Mouse (Mus musculus) thymus, adult 18-20 months (tissue): ENCODE measurements around the gene Ankrd44.
A peak's percentile ranks its signal among the peaks of the same experiment; 100 is the strongest.

Experiments
- DNase-seq, 2 experiments: peaks; one replicate each; pipeline ENCODE4 v3.0.0; 2022; ENCODE audit warnings: mixed read lengths in 2 of 2

Ankrd44 gene

DNA sequence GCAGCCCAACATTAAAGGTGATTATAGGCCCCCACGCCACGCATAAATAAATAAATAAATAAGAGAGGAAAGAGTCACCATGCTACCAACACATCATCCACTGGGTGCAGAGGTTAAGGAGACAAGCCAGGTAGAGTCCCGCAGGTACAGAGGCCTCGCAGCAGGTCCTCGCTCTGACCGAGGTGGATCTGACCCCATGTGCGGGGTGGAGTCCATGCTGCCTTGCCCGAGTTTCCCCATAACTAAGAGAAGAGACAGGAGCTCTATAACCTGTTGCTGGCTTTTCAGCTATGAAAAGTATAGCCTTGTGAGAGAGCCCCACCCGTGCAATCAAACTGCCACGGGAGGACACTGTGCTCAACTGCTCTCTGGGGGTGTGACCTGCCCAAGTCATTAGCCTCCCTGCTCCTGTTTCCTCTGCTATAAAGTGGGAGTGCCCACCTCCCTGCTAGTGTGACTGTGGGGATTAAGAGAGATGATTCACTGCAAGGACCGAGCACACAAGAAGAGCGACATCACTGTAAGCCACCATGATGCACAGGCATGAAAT lies 4.1 kb downstream of the Ankrd44 start:
- DNase-seq: no peak

DNA sequence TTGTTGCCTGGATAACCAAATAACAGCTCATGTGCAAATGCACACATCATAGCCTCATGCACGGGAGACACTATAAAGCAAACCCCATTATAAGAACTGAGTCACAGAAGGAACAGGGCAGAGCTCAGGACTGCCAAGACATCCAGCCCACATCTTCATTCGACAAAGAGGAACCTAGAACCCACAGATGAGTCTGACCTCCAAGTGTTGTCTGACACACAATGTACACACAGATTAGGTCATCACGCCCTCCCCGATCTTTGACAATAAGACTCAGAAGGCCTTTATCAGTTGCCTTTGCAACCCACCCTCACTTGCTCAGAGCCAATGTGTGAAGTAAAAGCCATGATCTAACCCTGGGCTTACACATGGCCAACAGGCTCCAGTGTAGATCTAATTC lies 6.1 kb downstream of the Ankrd44 start:
- no peak for DNase-seq

DNA sequence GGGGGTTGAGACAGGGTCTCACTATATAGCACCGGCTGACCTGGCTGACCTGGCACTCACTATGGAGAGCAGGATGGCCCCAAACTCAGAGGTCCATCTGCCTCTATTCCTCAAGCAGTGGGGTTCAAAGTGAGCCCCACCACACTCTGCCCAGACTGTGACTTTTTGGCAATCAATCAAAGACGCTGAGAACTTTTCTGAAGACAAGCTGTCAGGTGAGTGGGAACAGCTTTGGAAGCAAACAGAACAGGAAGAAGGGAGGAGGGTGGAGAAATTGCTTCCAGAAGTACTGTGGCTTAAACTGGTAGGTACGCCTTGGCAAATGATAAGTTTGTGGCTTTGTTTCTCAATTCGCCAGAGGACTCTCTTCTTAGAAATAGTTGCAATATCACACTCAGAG lies 9.7 kb downstream of the Ankrd44 start:
- no peak for DNase-seq

DNA sequence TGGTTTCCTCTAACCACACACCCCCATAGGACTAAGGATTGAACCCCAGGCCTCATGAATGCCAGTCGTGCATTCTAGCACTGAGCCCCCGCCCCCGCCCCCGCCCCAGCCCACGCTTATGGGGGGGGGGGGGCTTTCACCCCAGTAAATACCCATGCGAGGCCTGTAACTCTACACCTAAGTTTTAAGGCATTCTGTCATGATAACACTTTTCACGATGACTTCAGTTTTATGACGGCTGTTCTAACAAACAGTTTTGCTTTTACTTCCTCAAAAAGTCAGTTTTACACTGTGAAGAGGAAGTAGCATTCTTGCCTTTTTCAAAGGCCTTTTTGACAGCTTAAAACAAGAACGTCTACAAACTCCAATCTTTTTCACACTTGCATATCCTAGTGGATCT lies 11.8 kb downstream of the Ankrd44 start:
- DNase-seq: no peak

DNA sequence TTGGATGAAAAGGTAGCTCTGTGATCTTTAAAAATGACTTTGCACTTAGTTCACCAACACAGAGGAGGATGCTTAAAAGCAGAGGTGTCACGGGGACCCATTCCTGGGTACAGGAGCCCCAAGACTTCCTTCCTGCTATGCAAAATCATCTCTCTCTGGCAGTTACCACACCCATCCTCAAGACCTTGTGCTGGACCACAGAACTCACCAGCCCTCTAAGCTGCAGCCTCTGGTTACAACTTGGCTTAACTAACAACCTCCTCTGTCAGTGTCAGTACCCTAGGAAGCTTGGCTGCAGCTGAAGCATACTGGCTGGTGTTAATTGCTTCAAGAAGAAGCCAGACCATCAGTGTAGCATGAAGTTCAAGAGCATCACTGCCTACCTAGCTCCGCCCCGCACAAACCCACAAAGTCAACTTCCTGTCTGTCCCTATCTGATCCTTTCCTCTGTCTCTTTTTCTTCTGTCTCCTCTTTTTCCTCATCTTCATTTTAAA lies 12.8 kb downstream of the Ankrd44 start:
- DNase-seq: peak; percentile 57 to 80

DNA sequence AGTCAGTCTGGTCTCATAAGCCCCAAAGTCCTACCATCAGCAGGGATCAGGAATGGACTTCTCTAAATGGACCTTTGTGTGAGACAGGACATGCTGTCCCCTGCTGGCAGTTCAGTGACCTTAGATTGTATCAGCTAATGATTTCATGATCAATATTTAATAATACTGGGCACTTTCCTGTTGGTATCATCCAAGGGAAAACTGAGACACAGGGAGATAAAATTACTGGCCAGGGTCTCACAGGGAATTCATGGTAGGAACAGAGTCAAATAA lies 13.2 kb downstream of the Ankrd44 start:
- DNase-seq: no peak

DNA sequence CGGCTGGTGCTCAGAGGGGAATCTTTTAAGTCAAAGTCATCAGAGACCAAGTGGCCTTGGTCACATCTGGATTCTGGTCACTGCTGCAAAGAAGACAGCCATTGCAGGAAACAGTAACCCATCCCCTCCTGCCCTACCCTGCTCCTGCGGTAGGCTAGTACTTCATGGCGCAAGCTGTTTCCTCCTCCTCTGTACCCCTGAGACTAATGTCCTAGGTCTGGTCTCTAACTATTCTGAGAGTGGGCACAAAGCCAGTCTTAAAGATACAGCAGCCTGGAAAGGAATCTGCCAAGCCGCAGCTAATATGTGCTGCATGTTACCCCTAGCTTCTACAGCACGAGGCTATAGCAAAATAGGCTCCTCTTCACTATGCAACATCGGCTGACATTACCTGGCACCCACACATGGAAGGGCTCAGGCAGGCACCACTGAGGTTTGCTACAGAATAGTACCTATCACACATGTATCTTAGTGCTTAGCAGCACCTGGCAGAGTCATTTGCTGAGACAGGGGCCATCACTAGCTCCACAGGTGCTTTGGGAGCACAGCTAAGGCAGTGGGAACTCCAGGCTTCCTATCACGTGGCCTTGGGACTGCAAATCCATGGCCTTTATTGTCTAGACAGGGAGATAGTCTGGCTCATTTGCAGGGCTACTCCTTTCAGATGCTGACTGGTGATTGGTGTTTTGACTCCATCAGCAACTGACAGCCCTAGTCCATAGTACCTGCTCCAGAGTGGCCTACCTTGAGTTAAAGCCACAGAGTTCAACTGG lies 13.7 kb downstream of the Ankrd44 start:
- no peak for DNase-seq

DNA sequence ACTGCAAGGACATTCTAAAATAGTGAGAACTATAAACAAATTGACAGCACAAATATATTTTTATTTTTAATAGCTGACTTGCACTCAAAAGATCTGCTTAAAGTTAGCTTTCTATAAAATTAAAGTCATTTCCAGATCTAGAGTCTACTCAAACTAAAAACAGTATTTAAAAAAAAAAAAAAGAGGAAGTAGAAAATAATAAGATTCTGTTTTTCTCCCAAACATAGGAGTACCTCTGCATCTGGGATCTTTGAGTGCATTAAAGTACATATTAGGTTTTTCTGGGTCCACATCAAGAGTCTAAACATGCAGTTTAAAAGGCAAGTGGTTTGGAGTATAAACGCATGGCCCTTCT lies 15.0 kb downstream of the Ankrd44 start:
- DNase-seq: no peak

DNA sequence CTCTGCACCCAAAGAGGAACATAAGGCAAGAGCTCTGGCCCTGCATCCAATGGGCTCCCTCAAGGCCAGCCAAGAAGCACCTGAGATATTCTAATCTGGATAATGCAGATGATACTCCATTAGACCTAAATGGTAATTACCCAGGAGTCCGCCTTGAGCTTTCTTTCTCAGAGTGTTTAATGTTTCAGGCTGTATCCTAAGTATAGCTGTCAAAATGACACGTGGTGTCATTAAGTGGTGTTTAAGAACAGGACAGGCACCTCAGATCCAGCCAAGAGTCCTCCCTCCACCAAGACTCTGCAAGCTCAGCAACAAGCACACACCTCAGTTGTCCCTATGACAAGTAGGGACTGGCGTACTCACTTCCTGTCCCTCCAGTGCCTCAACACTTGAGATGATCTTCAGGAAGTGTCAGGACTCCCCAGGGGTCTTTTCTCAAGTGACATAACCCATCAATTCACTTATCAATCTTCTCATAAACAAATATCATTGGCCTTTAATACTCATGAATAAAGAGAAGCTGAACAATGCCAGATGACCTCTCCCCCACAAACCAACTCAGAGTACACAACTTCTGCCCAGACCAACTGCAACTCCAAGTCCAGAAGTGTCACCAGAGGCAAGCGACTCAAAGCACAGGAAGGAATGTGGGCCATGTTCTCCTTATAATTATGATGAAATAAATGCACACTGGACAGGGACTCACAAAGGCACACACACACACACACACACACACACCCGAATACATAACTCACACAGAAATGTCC lies 15.5 kb downstream of the Ankrd44 start:
- DNase-seq: no peak

DNA sequence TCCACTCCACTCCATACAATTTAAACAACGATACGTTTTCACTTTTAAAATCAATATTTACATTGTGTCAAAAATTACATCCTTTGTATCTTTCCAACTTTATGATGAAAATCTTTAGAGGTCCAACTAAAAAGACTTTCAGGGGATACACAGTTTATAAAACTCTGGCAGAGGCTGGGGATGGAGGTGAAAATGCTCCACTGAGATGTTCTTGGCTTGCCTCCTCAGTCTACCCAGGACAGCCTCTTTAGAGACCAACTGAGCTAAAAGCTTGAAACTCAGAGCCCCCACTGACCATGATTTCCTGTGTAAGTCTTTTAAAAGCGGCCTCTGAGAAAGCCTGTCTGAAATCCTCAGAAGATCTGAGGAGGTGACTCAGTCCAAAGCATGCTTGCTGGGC lies 17.4 kb downstream of the Ankrd44 start:
- no peak for DNase-seq

DNA sequence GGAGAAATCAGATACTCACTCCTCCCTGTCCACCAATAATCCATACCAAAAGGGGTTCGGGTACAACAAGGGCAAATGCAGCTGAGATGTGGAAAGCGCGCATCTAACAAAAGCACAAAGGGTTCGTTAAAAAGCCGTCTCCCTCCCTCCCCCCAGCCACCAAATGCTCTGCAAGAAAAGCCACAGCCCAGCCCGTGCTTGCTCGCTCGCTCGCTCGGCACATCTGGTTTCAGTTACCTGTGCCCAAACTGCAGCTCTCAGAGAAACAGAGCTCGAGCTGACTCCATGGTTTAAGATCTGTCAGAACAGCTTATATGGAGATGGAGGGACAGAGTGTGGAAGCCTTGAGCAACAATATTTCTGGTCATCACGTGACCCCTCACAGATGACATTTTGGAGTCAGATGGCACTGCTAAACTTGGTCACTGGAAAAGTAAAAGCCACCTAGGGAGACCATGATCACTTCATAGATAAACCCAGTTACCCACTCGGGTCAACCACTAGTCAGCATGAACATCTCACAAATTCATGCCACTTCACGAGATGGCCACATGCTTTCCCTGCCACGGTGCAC lies 19.0 kb downstream of the Ankrd44 start:
- DNase-seq: peak; percentile 66 to 69

DNA sequence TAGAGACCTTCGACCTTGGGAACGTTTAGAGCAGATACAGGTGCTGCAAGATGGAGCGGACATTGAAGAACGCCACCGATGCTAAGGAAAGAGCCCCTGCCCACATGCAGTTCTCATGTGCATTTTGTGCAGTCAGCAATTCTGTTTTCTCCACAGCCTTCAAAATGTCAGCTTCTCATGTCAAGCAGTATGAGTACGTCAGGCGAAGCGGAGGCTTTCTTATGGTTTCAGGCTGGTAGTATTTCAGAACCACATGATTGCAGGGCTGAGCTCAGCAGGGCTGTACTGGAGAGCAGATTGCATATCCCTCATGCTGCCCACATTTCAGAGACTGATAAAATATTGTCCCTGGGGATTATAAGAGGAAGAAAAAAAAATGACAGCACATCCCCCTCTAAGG lies 19.9 kb downstream of the Ankrd44 start:
- no peak for DNase-seq

DNA sequence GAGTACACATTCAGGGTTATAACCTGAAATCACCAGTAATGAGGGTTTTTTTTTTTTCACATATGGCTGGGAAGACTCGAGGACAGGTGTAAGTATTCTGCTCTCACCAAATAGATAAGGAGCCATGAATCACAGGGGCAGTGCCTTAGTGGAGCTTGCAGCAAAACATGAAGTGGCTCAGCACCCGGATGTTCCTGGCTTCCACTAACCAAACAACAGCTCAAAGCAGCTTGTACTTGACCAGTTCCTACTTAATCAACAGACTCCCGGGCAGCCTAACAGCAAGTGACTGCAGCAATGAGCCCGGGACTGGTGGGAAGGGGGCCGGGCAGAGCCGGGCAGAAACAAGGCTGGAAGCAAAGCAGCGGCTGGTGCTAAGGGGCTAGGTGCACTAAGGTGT lies 20.6 kb downstream of the Ankrd44 start:
- DNase-seq: no peak

DNA sequence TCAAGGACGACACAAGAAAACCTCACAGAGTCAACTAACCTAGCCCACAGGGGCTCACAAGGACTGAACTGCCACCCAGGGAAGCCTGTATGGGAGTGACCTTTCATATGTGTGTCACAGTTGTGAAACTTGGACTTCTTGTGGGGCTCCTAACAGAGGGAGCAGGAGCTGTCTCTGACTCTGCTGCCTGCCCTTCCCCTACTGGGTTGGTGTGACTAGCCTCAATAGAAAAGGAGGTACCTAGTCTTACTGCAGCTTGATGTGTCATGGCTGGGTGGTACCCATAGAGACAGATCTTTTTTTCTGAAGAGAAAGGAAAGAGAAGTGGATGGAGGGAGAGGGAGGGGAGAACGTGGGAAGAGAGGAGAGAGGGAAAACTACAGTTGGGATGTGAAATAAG lies 22.0 kb downstream of the Ankrd44 start:
- no peak for DNase-seq

DNA sequence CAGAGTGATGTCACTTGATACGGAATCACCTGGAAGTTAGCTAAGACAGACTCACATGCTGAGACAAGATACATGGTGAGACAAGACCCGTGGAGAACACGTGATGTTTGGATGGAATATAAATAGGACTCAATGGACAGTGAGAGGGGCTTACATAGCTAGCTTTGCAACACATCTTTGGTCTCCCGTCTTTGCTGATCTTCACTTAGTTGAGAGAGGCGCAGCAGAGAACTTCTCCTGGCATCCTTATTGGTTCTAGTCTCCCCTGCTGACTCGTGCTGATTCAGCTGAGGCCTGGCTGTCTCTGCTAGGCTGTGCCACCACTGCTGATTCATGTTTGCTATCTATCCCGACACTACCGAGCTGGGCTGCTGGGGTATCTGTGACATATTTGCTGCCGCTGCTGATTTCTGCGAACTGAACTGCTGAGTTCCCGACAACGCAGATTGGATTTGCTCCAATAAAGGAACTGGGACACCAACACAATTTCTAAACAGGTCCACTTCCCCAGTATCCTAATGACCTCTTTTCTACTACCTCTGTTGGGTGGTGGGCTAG lies 23.4 kb downstream of the Ankrd44 start:
- no peak for DNase-seq

DNA sequence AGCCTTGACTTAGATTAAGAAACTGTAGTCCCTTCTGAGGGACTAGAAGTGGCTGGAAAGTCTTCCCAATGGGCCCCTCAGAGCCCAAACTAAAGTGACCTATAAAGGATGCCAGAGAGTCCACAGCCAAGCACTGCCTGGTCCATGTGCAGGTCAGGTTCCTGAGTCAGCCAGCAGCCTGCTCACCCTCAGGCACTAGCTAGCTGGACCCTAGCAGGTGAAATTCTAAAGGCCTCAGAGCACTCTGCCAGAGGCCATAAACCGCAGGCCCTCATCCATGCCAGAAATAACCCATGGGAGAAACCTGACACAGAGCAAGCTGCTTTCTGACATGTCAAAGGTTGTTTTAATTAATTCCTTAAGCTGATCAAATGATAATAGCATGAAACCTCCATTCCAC lies 25.1 kb downstream of the Ankrd44 start:
- DNase-seq: no peak

DNA sequence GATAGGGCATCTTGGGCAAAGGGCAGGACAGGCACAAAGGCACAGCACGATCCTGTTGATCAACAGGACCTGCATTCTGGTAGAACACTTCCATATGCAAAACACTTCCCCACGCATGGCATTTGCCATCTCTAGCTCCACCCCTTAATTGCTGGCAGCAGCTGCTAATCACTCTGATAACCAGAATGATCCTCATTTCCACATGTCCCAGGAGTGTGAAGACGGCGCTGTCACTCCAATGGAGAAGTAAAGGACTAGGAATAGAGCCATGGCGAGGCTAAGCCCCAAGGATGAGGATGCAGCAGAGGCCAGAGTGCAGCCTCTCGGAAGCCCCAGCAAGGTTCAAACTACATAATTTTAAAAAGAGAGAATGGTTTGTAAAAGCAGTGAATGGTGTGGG lies 26.9 kb downstream of the Ankrd44 start:
- no peak for DNase-seq

DNA sequence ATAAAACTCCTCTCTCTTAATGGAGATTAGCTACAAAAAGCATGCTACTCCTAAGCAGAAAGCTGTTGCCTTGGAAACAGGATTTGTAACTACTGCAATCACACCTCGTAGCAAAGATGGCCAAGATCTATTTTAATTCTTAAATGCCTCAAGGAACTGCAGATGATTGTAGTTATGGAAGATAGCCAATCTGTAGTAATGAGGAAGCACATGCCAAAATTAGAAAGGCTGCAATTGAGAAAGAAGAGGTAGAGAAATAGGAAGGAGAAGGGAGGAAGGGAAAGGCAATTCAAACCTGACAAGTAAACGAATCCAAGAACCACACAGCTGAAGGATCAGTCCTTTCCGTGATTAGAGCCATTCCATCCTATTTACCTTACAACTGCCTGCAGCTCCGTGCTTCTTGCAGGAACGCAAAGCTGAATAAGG lies 27.5 kb downstream of the Ankrd44 start:
- DNase-seq: no peak

DNA sequence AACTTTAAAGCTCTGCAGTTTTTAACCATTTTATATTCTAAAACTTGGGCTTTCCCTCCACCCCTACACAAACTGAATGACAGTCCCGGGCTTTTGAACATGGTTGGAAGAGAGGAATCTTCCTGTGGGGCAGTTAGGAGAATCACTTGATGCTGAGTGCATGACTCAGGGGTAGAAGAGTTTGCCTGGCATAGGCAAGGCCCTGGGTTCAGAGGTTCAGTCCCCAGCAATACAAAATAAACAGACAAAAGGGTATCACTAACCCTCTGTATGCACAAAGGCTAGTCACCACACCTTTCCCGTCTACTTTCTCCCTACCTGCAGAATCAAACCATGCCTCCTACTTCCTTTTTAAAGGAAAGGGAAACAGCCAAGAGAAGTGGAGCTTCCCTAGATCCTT lies 28.5 kb downstream of the Ankrd44 start:
- no peak for DNase-seq

DNA sequence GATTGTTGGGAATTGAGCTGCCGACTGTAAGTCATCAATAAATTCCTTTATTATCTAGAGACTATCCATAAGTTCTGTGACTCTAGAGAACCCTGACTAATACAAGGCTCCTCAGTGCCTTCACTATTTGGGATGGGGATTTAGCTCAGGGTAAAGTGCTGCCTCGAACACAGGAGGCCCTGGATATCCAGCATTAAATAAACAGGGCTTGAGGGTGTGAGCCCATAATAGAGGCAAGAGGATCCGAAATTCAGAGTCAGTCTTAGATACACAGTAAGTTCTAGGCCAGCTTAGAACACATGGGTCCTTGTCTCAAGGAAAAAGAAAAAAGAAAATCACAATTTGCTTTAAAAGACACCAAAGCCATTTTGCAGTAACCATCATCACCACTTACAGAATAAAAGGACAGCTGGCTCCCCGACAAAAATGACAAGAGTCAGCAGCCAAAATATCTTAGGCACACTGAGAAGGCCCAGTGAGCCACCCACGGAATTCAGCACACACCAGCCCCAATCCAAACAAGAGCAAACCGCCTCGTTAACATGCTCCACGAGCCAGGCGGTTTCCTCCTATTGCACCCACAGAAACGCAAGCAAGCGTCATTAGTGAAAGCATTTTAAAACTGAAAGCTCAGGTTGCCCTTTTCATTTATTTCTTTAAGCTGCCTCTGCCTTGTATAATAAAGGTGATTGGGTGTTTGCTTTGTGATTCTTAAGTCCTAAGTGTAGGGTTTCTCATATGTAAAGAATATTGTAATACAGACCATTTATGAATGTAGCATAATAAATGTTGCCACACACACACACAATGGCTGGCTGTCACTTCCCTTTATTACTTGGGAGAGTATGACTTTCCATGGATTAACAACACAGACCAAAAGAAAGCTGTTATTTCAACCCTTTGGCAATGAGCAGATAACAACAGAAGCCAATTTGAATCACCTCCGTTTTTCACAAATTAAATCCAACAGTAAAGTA lies 29.8 kb downstream of the Ankrd44 start:
- no peak for DNase-seq

DNA sequence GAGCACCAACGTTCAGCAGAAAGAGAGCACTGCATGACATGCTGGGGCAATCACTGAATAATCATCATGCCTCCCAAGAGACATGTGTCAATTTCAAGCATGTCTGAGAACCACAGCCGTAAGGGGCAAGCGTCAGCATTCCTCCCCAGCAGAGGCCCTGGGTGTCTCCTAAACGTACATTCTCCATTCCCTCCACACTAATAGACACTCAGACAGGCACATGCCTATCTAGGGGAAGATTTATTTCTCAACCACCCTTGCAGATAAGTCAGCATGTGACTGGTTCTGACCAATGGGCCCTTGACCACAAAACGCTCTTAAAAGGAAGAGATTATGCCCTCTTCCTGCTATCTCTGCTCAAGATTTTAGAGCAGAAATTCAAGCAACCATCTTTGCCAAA lies 37.7 kb downstream of the Ankrd44 start:
- no peak for DNase-seq

DNA sequence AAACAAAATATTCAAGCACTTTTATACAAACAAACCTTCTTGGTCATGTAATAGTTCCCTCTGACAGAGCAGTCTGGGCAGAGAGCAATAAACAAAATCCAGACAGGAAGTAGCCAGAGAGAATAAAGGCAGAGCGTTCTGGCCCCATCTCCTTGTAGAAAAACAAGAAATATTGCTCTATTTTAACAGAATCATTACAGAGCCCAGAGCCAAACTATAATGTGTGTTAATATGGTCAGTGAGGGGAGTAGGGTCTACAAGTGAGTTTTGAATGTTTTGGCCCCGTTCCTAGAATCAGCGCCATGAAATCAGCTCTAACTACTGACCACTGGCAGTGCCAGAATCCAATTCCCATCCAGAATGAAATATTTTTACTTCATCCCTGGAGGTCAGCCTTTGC lies 38.3 kb downstream of the Ankrd44 start:
- no peak for DNase-seq
